Mouse (Mus musculus) kidney, embryonic 15.5 days (tissue): ENCODE results near the gene Uxs1. TPM values are rescaled to one million over a fixed set of nuclear protein-coding genes. Genes with fewer than 3 reads are reported as not detected.

Experiments
- ATAC-seq: fragments of 200-750 bp; cut with Nextera tagmentation; replicated peaks from 2 replicates; pipeline ENCODE4 v1.8.0; 2017; ENCODE audit warnings: moderate TSS enrichment; ENCODE audit not compliant: low FRiP score
- H3K27ac ChIP-seq: fragments of 300-500 bp; sonication (generic); 2 replicates; pipeline ENCODE4 v1.5.1; 2015; ENCODE audit warnings: mild to moderate bottlenecking, inconsistent platforms
- H3K27me3 ChIP-seq: fragments of 300-500 bp; sonication (generic); 2 replicates; pipeline ENCODE4 v1.6.1; 2015; ENCODE audit warnings: inconsistent platforms
- H3K36me3 ChIP-seq: fragments of 300-500 bp; sonication (generic); 2 replicates; pipeline ENCODE4 v1.6.1; 2015; ENCODE audit warnings: inconsistent platforms
- H3K4me1 ChIP-seq: fragments of 300-500 bp; sonication (generic); 2 replicates; pipeline ENCODE4 v1.6.1; 2015; ENCODE audit warnings: inconsistent platforms
- H3K4me2 ChIP-seq: fragments of 300-500 bp; sonication (generic); 2 replicates; pipeline ENCODE4 v1.6.1; 2015; ENCODE audit warnings: moderate library complexity, mild to moderate bottlenecking, inconsistent platforms
- H3K4me3 ChIP-seq: fragments of 300-500 bp; sonication (generic); replicated peaks from 2 replicates; pipeline ENCODE4 v1.5.1; 2015; ENCODE audit warnings: mild to moderate bottlenecking, inconsistent platforms
- H3K9ac ChIP-seq: fragments of 300-500 bp; sonication (generic); 2 replicates; pipeline ENCODE4 v1.6.1; 2015; ENCODE audit warnings: mild to moderate bottlenecking, inconsistent platforms
- H3K9me3 ChIP-seq: fragments of 300-500 bp; sonication (generic); replicated peaks from 2 replicates; pipeline ENCODE4 v1.6.1; 2016; ENCODE audit warnings: inconsistent platforms
- WGBS: fragments of 180-500 bp; shearing (Covaris S2); methylation state at CpG from one replicate; pipeline ENCODE4 v1.1.7; 2015; ENCODE audit warnings: mixed read lengths; 5-methylcytosine and 5-hydroxymethylcytosine counted together
- polyA plus RNA-seq: library from polyadenylated mRNA; unstranded; fragments of >200 nt; fragmentation: Nextera tagmentation; extraction: Ambion mirVana; gene quantifications from 2 replicates; pipeline ENCODE4 v1.2.1, GENCODE M21; 2015

Uxs1 gene
- polyA plus RNA-seq, 1 experiment from 2014 or later: 26.4 TPM

GRCm38 (mm10) chr1:43698577-43699000, 129.0 kb downstream of the Uxs1 start:
- no peaks in the 10 kb centered on the region; the same call in 1 of the 2 replicates for H3K9me3 ChIP-seq
- no peak overlapping the region for H3K4me3 ChIP-seq
- H3K9ac ChIP-seq: no peak overlapping the region
- no peaks in the 10 kb centered on the region for H3K36me3 ChIP-seq
- ATAC-seq: peak; percentile 91
- peak overlapping the region; percentile 82 for H3K27ac ChIP-seq
- peaks cover 25% of the 10 kb centered on the region for H3K4me1 ChIP-seq
- H3K4me2 ChIP-seq: 0 out of 2 replicates have a peak overlapping the region, but pooled peaks have one; percentile 14
- H3K27me3 ChIP-seq: no peaks in the 10 kb centered on the region
- WGBS: 6% methylated on average over 4 of the region's 4 CpGs

Other genes starting within 250 kb of the Uxs1 start
- 8.4 and 10.6 TPM in 2 replicates for gene 1500015O10Rik, start 97.2 kb downstream of the Uxs1 start, polyA plus RNA-seq
- 63.7 and 66.9 TPM in 2 replicates for gene Tpp2, start 105.8 kb upstream of the Uxs1 start, polyA plus RNA-seq
- gene Mettl21c, start 192.2 kb upstream of the Uxs1 start, polyA plus RNA-seq: 0.33 and 0.44 TPM in 2 replicates
- 0.12 and 0.14 TPM in 2 replicates for gene Gm8251, start 234.1 kb upstream of the Uxs1 start, polyA plus RNA-seq